Mouse (Mus musculus) forebrain, embryonic 15.5 days (tissue): ENCODE data around the gene Chst12. TPM values are rescaled to one million over a fixed set of nuclear protein-coding genes. Genes with fewer than 3 reads are reported as not detected.
A peak's percentile ranks its signal among the peaks of the same experiment; 100 is the strongest.
"Not testable (repeated sequence)": the region's sequence is repeated elsewhere in the genome, so short reads cannot be mapped to it uniquely, and the experiment has no call there.

ENCODE experiments used
- ATAC-seq: fragments of 200-750 bp; cut with Nextera tagmentation; replicated peaks from 2 replicates; pipeline ENCODE4 v1.8.0; 2017; ENCODE audit warnings: mild to moderate bottlenecking, moderate TSS enrichment, moderate library complexity
- H3K27ac ChIP-seq: fragments of 300-500 bp; sonication (generic); replicated peaks from 2 replicates; pipeline ENCODE4 v1.5.1; 2015; ENCODE audit warnings: mild to moderate bottlenecking, inconsistent platforms
- H3K27me3 ChIP-seq: fragments of 300-500 bp; sonication (generic); 2 replicates; pipeline ENCODE4 v1.6.1; 2015; ENCODE audit warnings: inconsistent platforms
- H3K36me3 ChIP-seq: fragments of 300-500 bp; sonication (generic); 2 replicates; pipeline ENCODE4 v1.6.1; 2015; ENCODE audit warnings: mild to moderate bottlenecking, inconsistent platforms
- H3K4me1 ChIP-seq: fragments of 300-500 bp; sonication (generic); 2 replicates; pipeline ENCODE4 v1.6.1; 2015; ENCODE audit warnings: inconsistent platforms
- H3K4me2 ChIP-seq: fragments of 300-500 bp; sonication (generic); replicated peaks from 2 replicates; pipeline ENCODE4 v1.6.1; 2015; ENCODE audit warnings: mild to moderate bottlenecking, inconsistent platforms
- H3K4me3 ChIP-seq: fragments of 300-500 bp; sonication (generic); 2 replicates; pipeline ENCODE4 v1.5.1; 2015; ENCODE audit warnings: mild to moderate bottlenecking, inconsistent platforms
- H3K9ac ChIP-seq: fragments of 300-500 bp; sonication (generic); replicated peaks from 2 replicates; pipeline ENCODE4 v1.6.1; 2015; ENCODE audit warnings: mild to moderate bottlenecking, inconsistent platforms
- H3K9me3 ChIP-seq: fragments of 300-500 bp; sonication (generic); 2 replicates; pipeline ENCODE4 v1.6.1; 2016; ENCODE audit warnings: inconsistent platforms
- WGBS: fragments of 180-500 bp; shearing (Covaris S2); methylation state at CpG from one replicate; pipeline ENCODE4 v1.1.7; 2015; ENCODE audit warnings: mixed read lengths; 5-methylcytosine and 5-hydroxymethylcytosine counted together
- polyA plus RNA-seq: library from polyadenylated mRNA; unstranded; fragments of >200 nt; fragmentation: Nextera tagmentation; extraction: Ambion mirVana; gene quantifications from 2 replicates; pipeline ENCODE4 v1.2.1, GENCODE M21; 2015

Gene Chst12
- 19.0 and 19.4 TPM in 2 replicates for polyA plus RNA-seq

- Histone ChIP-seq H3K27me3 (no peaks in the 10 kb centered on the region), H3K4me1 (peaks cover 51% of the 10 kb centered on the region), H3K4me2 (peak within 1 kb of the TSS; percentile 63), H3K9me3 (no peaks in the 10 kb centered on the region), H3K27ac (peak within 1 kb of the TSS; percentile 66), H3K36me3 (no peaks in the 10 kb centered on the region), H3K4me3 (peak within 1 kb of the TSS; percentile 58), H3K9ac (peak within 1 kb of the TSS; percentile 56)
- ATAC-seq: peak; percentile 92
- WGBS: under 1% methylated on average over 38 of the region's 38 CpGs
Measured at GRCm38 (mm10) chr5:140505208-140505780, at the start of gene Chst12. Gene Chst12, plus strand, starts transcription at chr5:140505550.

DNA sequence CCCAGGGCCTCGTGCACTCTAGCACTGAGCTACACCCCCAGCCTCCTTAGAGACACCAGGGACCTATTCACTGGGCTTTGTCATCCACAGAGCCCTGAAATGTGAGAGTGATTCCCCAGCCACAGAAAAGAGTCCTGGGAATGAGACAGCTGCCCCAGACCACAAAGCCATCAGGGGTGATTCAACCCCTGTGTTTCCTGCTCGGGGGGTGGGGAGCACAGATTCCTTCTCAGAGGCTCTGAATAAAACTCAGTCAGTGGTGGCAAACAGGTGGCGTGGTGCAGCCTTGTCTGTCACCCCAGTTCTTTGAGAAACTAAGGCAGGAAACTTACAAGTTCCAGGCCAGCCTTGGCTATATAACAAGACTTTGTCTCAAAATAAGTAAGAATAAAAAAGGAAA is 43.9 kb upstream of the Chst12 start:
- H3K27ac ChIP-seq: no peak overlapping the region
- H3K4me2 ChIP-seq: no peak overlapping the region
- H3K36me3 ChIP-seq: no peaks in the 10 kb centered on the region
- H3K4me3 ChIP-seq: no peak overlapping the region
- no peak for ATAC-seq
- H3K9me3 ChIP-seq: no peaks in the 10 kb centered on the region
- WGBS: 85% methylated on average over 3 of the region's 3 CpGs
- H3K9ac ChIP-seq: no peak overlapping the region
- no peaks in the 10 kb centered on the region for H3K4me1 ChIP-seq
- H3K27me3 ChIP-seq: no peaks in the 10 kb centered on the region

DNA sequence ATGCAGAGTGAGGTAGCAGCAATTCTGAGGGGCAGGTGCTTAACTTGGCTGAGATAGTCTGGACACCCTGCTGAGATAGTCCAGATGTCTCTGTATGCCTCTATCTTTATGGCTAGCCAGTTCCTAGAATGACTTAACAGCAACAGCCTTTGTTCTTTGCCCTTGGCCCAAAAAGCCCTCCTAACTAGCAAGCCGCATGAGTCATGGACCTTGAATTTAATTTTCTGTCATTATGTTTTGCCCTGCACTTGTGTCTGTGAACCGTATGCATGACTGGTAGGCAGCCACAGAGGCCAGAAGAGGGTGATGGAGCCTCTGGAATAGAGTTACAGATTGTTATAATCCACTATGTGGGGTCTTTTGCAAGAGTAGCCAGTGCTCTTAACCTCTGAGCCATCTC is 42.2 kb upstream of the Chst12 start:
- H3K4me1 ChIP-seq: not testable (repeated sequence)

GRCm38 (mm10) chr5:140464943-140465342 is 40.4 kb upstream of the Chst12 start:
- H3K27me3 ChIP-seq: no peaks in the 10 kb centered on the region

More for the DNA sequence above, 42.2 kb upstream of the Chst12 start:
- H3K27me3 ChIP-seq, H3K27ac ChIP-seq, H3K4me2 ChIP-seq, H3K9ac ChIP-seq, H3K36me3 ChIP-seq, ATAC-seq, H3K9me3 ChIP-seq, H3K4me3 ChIP-seq: not testable (repeated sequence)
- WGBS: 88% methylated on average over 2 of the region's 2 CpGs

GRCm38 (mm10) chr5:140472336-140472735 is 33.0 kb upstream of the Chst12 start:
- ATAC-seq: no peak
- no peaks in the 10 kb centered on the region for H3K9me3 ChIP-seq
- no peak overlapping the region for H3K4me2 ChIP-seq
- H3K27ac ChIP-seq: no peak overlapping the region
- no peak overlapping the region for H3K9ac ChIP-seq
- H3K4me1 ChIP-seq: no peaks in the 10 kb centered on the region
- no peaks in the 10 kb centered on the region for H3K27me3 ChIP-seq
- no peaks in the 10 kb centered on the region for H3K36me3 ChIP-seq
- WGBS: 84% methylated on average over 3 of the region's 3 CpGs
- H3K4me3 ChIP-seq: no peak overlapping the region

More at GRCm38 (mm10) chr5:140464943-140465342, 40.4 kb upstream of the Chst12 start:
- WGBS: 81% methylated on average over 2 of the region's 2 CpGs
- H3K9ac ChIP-seq: no peak overlapping the region
- no peak overlapping the region for H3K4me2 ChIP-seq
- no peak overlapping the region for H3K27ac ChIP-seq
- no peak overlapping the region for H3K4me3 ChIP-seq
- H3K9me3 ChIP-seq: no peaks in the 10 kb centered on the region
- H3K36me3 ChIP-seq: no peaks in the 10 kb centered on the region
- no peaks in the 10 kb centered on the region for H3K4me1 ChIP-seq
- ATAC-seq: no peak

GRCm38 (mm10) chr5:140481458-140481857 is 23.9 kb upstream of the Chst12 start:
- no peak for ATAC-seq
- Histone ChIP-seq H3K4me1 (no peaks in the 10 kb centered on the region), H3K9ac (no peak overlapping the region), H3K4me3 (no peak overlapping the region), H3K4me2 (no peak overlapping the region), H3K36me3 (no peaks in the 10 kb centered on the region), H3K9me3 (no peaks in the 10 kb centered on the region), H3K27me3 (no peaks in the 10 kb centered on the region), H3K27ac (no peak overlapping the region)
- WGBS: 78% methylated on average over 4 of the region's 4 CpGs

DNA sequence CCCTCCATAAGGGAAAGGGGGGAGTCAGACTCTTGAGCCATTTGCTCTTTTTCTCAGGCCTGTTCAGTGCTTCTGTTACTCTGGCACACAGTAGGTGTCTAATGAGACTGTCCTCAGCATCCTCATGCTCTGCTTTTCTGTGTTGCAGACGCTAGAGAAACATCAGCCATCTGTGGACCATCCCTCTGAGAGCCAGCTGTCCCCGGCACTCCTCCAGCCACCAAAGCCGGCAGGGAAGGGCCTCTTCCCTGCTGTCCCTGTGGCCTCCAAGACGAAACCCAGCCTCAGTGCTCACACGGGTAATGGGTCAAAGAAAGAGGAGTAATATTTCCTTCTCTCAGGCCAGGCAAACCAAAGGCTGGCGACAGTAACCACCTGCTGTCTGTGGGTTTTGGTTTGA is 14.2 kb upstream of the Chst12 start:
- H3K27ac ChIP-seq: no peak overlapping the region
- H3K4me3 ChIP-seq: no peak overlapping the region
- 72% methylated on average over 6 of the region's 6 CpGs for WGBS
- ATAC-seq: no peak
- H3K4me2 ChIP-seq: no peak overlapping the region
- no peaks in the 10 kb centered on the region for H3K27me3 ChIP-seq
- no peaks in the 10 kb centered on the region for H3K9me3 ChIP-seq
- no peaks in the 10 kb centered on the region for H3K4me1 ChIP-seq
- H3K36me3 ChIP-seq: no peaks in the 10 kb centered on the region
- no peak overlapping the region for H3K9ac ChIP-seq

- H3K36me3 ChIP-seq: no peaks in the 10 kb centered on the region
- WGBS: 38% methylated on average over 11 of the region's 11 CpGs
Measured at GRCm38 (mm10) chr5:140492684-140493233, 12.6 kb upstream of the Chst12 start.

GRCm38 (mm10) chr5:140498176-140498575 is 7.2 kb upstream of the Chst12 start:
- no peak overlapping the region for H3K9ac ChIP-seq
- H3K4me3 ChIP-seq: no peak overlapping the region
- WGBS: 84% methylated on average over 6 of the region's 6 CpGs

More at GRCm38 (mm10) chr5:140492684-140493233, 12.6 kb upstream of the Chst12 start:
- Histone ChIP-seq H3K4me2 (no peak overlapping the region), H3K27me3 (no peaks in the 10 kb centered on the region), H3K9me3 (no peaks in the 10 kb centered on the region), H3K27ac (no peak overlapping the region), H3K4me3 (no peak overlapping the region), H3K9ac (no peak overlapping the region), H3K4me1 (no peaks in the 10 kb centered on the region)
- ATAC-seq: no peak

GRCm38 (mm10) chr5:140500736-140501135 is 4.6 kb upstream of the Chst12 start:
- Histone ChIP-seq H3K4me1 (peaks cover 16% of the 10 kb centered on the region), H3K36me3 (no peaks in the 10 kb centered on the region), H3K4me2 (no peak overlapping the region), H3K9me3 (no peaks in the 10 kb centered on the region), H3K4me3 (no peak overlapping the region), H3K27me3 (no peaks in the 10 kb centered on the region), H3K9ac (no peak overlapping the region), H3K27ac (no peak overlapping the region)
- no peak for ATAC-seq
- 84% methylated on average over 6 of the region's 6 CpGs for WGBS

More at GRCm38 (mm10) chr5:140498176-140498575, 7.2 kb upstream of the Chst12 start:
- no peaks in the 10 kb centered on the region for H3K9me3 ChIP-seq
- no peak overlapping the region for H3K27ac ChIP-seq
- H3K4me1 ChIP-seq: peaks cover 7% of the 10 kb centered on the region
- no peak overlapping the region for H3K4me2 ChIP-seq
- H3K36me3 ChIP-seq: no peaks in the 10 kb centered on the region
- no peak for ATAC-seq
- no peaks in the 10 kb centered on the region for H3K27me3 ChIP-seq

DNA sequence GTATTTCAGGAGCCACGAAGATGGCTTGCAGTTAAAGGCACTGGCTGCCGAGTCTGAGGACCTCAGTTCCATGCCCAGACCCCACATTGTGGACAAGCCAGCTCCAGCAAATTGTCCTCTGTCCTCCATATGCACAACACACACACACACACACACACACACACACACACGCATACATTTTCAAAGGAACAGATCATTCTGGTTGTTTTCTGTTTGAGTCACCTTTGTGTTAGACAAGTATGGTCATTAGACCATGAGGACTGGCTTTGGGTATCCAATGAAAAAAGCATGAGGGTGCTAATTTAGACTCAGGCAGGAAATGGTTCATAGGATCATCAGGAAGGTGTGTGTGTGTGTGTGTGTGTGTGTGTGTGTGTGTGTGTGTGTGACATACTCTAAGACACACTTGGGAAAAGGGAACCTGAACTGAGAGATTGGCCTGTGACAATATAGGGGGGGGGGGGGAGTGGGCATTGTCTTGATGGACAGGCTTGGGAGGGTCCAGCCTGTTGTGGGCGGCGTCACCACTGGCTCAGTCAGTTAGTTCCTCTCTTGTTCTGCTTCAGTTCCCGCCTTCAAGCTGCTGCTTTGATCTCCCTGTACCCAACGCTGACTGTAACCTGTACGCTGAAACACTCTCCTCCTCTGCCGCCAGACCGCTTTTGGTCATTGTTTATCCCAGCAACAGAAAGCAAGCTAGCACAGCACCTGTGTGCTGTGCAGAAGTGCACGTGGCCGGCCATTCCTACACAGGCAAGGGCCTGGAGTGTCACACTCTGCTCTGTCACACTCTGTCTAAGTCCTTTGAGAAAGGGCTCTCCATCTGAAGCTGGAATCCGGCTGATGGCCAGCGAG is 3.1 kb upstream of the Chst12 start:
- 18% methylated on average over 14 of the region's 14 CpGs for WGBS
- H3K4me3 ChIP-seq: no peak overlapping the region

GRCm38 (mm10) chr5:140502925-140503324 is 2.4 kb upstream of the Chst12 start:
- H3K9ac ChIP-seq, ATAC-seq, H3K9me3 ChIP-seq, H3K36me3 ChIP-seq, H3K27me3 ChIP-seq, H3K27ac ChIP-seq: not testable (repeated sequence)
- under 1% methylated on average over 12 of the region's 12 CpGs for WGBS
- Histone ChIP-seq H3K4me3 (0 out of 2 replicates have a peak overlapping the region, but pooled peaks have one; percentile 4), H3K4me2 (peak overlapping the region; percentile 28), H3K4me1 (peaks cover 32% of the 10 kb centered on the region)

More for the DNA sequence above, 3.1 kb upstream of the Chst12 start:
- ATAC-seq: no peak
- H3K36me3 ChIP-seq: no peaks in the 10 kb centered on the region
- peak overlapping the region; percentile 28 for H3K4me2 ChIP-seq
- no peak overlapping the region for H3K27ac ChIP-seq
- no peaks in the 10 kb centered on the region for H3K27me3 ChIP-seq
- no peak overlapping the region for H3K9ac ChIP-seq
- H3K4me1 ChIP-seq: peaks cover 29% of the 10 kb centered on the region
- no peaks in the 10 kb centered on the region for H3K9me3 ChIP-seq
